Mouse (Mus musculus): Measurements from ENCODE around the gene Dcxr. TPM values are rescaled to one million over a fixed set of nuclear protein-coding genes. Genes with fewer than 3 reads are reported as not detected.
A peak's percentile ranks its signal among the peaks of the same experiment; 100 is the strongest.

Gene Dcxr
- polyA plus RNA-seq, 1 experiment = 15.4 TPM

- Histone ChIP-seq H3K79me3 (ENCODE audit: low read depth) (no peaks in the 10 kb centered on the region), H3K36me3 (ENCODE audit: control insufficient read depth, insufficient read depth) (peaks cover 30% of the 10 kb centered on the region), H3K27me3 (ENCODE audit: control insufficient read depth, insufficient read depth, insufficient read length) (no peaks in the 10 kb centered on the region), H3K79me2 (ENCODE audit: control insufficient read depth, insufficient read depth) (no peaks in the 10 kb centered on the region), H3K4me3 (ENCODE audit: insufficient read depth, poor library complexity, severe bottlenecking) (no peak overlapping the region), H3ac (ENCODE audit: control insufficient read depth, insufficient read length, low read depth) (no peak overlapping the region)
- TF ChIP-seq MAX (IDR thresholded peaks at IDR 0.05) = no peak
- TF ChIP-seq FOSL1 (IDR thresholded peaks at IDR 0.05; ENCODE audit: insufficient read depth, low read length, poor library complexity, severe bottlenecking) = no peak
- no peak for TF ChIP-seq MYOG (IDR thresholded peaks at IDR 0.05; ENCODE audit: control insufficient read depth, extremely low read depth, insufficient read length)
- no peak for TF ChIP-seq CEBPB (IDR thresholded peaks at IDR 0.05; ENCODE audit: low read depth)
- TF ChIP-seq USF1 (IDR thresholded peaks at IDR 0.05; ENCODE audit: low read depth) = no peak
- TF ChIP-seq MYOD1 (IDR thresholded peaks at IDR 0.05; ENCODE audit: control insufficient read depth, insufficient read length, low read depth) = no peak
- no peak for TF ChIP-seq CTCF (IDR thresholded peaks at IDR 0.05; ENCODE audit: control insufficient read depth, insufficient read depth, insufficient read length)
Observed at GRCm38 (mm10) chr11:120707225-120707624, 19.9 kb downstream of the Dcxr start.

GRCm38 (mm10) chr11:120706120-120706519 lies 21.0 kb downstream of the Dcxr start:
- Histone ChIP-seq H3K79me2 (ENCODE audit: control insufficient read depth, insufficient read depth) (peaks cover 3% of the 10 kb centered on the region), H3K4me3 (ENCODE audit: insufficient read depth, poor library complexity, severe bottlenecking) (no peak overlapping the region), H3K27me3 (ENCODE audit: control insufficient read depth, insufficient read depth, insufficient read length) (no peaks in the 10 kb centered on the region), H3K36me3 (ENCODE audit: control insufficient read depth, insufficient read depth) (peaks cover 40% of the 10 kb centered on the region), H3K79me3 (ENCODE audit: low read depth) (no peaks in the 10 kb centered on the region), H3ac (ENCODE audit: control insufficient read depth, insufficient read length, low read depth) (no peak overlapping the region)
- no peak for TF ChIP-seq CTCF (IDR thresholded peaks at IDR 0.05; ENCODE audit: control insufficient read depth, insufficient read depth, insufficient read length)

- no peaks in the 10 kb centered on the region for H3K27me3 ChIP-seq (ENCODE audit: control insufficient read depth, insufficient read depth, insufficient read length)
- TF ChIP-seq CTCF (IDR thresholded peaks at IDR 0.05; ENCODE audit: control insufficient read depth, insufficient read depth, insufficient read length) = no peak
- TF ChIP-seq USF1 (IDR thresholded peaks at IDR 0.05; ENCODE audit: low read depth) = no peak
- no peak for TF ChIP-seq MAX (IDR thresholded peaks at IDR 0.05)
- TF ChIP-seq MYOD1 (IDR thresholded peaks at IDR 0.05; ENCODE audit: control insufficient read depth, insufficient read length, low read depth) = no peak
- no peak for TF ChIP-seq CEBPB (IDR thresholded peaks at IDR 0.05; ENCODE audit: low read depth)
- TF ChIP-seq MYOG (IDR thresholded peaks at IDR 0.05; ENCODE audit: control insufficient read depth, extremely low read depth, insufficient read length) = no peak
- TF ChIP-seq FOSL1 (IDR thresholded peaks at IDR 0.05; ENCODE audit: insufficient read depth, low read length, poor library complexity, severe bottlenecking) = no peak
- peak overlapping the region; percentile 22 for H3ac ChIP-seq (ENCODE audit: control insufficient read depth, insufficient read length, low read depth)
- H3K79me2 ChIP-seq (ENCODE audit: control insufficient read depth, insufficient read depth) = peaks cover 17% of the 10 kb centered on the region
- no peaks in the 10 kb centered on the region for H3K79me3 ChIP-seq (ENCODE audit: low read depth)
- H3K36me3 ChIP-seq (ENCODE audit: control insufficient read depth, insufficient read depth) = peaks cover 39% of the 10 kb centered on the region
- H3K4me3 ChIP-seq (ENCODE audit: insufficient read depth, poor library complexity, severe bottlenecking) = no peak overlapping the region
Observed at GRCm38 (mm10) chr11:120704486-120705325, 22.4 kb downstream of the Dcxr start.

GRCm38 (mm10) chr11:120703696-120704454 lies 23.2 kb downstream of the Dcxr start:
- no peak overlapping the region for H3K4me3 ChIP-seq (ENCODE audit: insufficient read depth, poor library complexity, severe bottlenecking)
- peak overlapping the region; percentile 22 for H3ac ChIP-seq (ENCODE audit: control insufficient read depth, insufficient read length, low read depth)
- TF ChIP-seq MAX (IDR thresholded peaks at IDR 0.05) (no peak), CTCF (IDR thresholded peaks at IDR 0.05; ENCODE audit: control insufficient read depth, insufficient read depth, insufficient read length) (peak; percentile 39), FOSL1 (IDR thresholded peaks at IDR 0.05; ENCODE audit: insufficient read depth, low read length, poor library complexity, severe bottlenecking) (peak; percentile 2), USF1 (IDR thresholded peaks at IDR 0.05; ENCODE audit: low read depth) (no peak), CEBPB (IDR thresholded peaks at IDR 0.05; ENCODE audit: low read depth) (no peak), MYOG (IDR thresholded peaks at IDR 0.05; ENCODE audit: control insufficient read depth, extremely low read depth, insufficient read length) (no peak), MYOD1 (IDR thresholded peaks at IDR 0.05; ENCODE audit: control insufficient read depth, insufficient read length, low read depth) (no peak)
- peaks cover 5% of the 10 kb centered on the region for H3K79me3 ChIP-seq (ENCODE audit: low read depth)
- no peaks in the 10 kb centered on the region for H3K27me3 ChIP-seq (ENCODE audit: control insufficient read depth, insufficient read depth, insufficient read length)
- H3K36me3 ChIP-seq (ENCODE audit: control insufficient read depth, insufficient read depth) = peaks cover 36% of the 10 kb centered on the region
- H3K79me2 ChIP-seq (ENCODE audit: control insufficient read depth, insufficient read depth) = peaks cover 25% of the 10 kb centered on the region

GRCm38 (mm10) chr11:120697741-120698140 lies 29.3 kb downstream of the Dcxr start:
- TF ChIP-seq MAX (IDR thresholded peaks at IDR 0.05) (peak; percentile 98), MYOD1 (IDR thresholded peaks at IDR 0.05; ENCODE audit: control insufficient read depth, insufficient read length, low read depth) (peak; percentile 51), FOSL1 (IDR thresholded peaks at IDR 0.05; ENCODE audit: insufficient read depth, low read length, poor library complexity, severe bottlenecking) (peak; percentile 12), CEBPB (IDR thresholded peaks at IDR 0.05; ENCODE audit: low read depth) (no peak)
- Histone ChIP-seq H3K4me3 (ENCODE audit: insufficient read depth, poor library complexity, severe bottlenecking) (no peak overlapping the region), H3K79me2 (ENCODE audit: control insufficient read depth, insufficient read depth) (peaks cover 71% of the 10 kb centered on the region), H3K79me3 (ENCODE audit: low read depth) (peaks cover 15% of the 10 kb centered on the region), H3K27me3 (ENCODE audit: control insufficient read depth, insufficient read depth, insufficient read length) (no peaks in the 10 kb centered on the region), H3ac (ENCODE audit: control insufficient read depth, insufficient read length, low read depth) (no peak overlapping the region), H3K36me3 (ENCODE audit: control insufficient read depth, insufficient read depth) (peaks cover 54% of the 10 kb centered on the region)

All from C2C12 (cell line).